Mouse (Mus musculus) MEL-GATA-1-ER (cell line): Measurements from ENCODE around the gene Ltk.
"Not testable (repeated sequence)": the region's sequence is repeated elsewhere in the genome, so short reads cannot be mapped to it uniquely, and the experiment has no call there.

ENCODE experiments used
- DNase-seq: peaks from one replicate; pipeline ENCODE4 v3.0.0-alpha.2; 2012; ENCODE audit warnings: low read depth; ENCODE audit errors: extremely low read depth

Ltk gene

DNA sequence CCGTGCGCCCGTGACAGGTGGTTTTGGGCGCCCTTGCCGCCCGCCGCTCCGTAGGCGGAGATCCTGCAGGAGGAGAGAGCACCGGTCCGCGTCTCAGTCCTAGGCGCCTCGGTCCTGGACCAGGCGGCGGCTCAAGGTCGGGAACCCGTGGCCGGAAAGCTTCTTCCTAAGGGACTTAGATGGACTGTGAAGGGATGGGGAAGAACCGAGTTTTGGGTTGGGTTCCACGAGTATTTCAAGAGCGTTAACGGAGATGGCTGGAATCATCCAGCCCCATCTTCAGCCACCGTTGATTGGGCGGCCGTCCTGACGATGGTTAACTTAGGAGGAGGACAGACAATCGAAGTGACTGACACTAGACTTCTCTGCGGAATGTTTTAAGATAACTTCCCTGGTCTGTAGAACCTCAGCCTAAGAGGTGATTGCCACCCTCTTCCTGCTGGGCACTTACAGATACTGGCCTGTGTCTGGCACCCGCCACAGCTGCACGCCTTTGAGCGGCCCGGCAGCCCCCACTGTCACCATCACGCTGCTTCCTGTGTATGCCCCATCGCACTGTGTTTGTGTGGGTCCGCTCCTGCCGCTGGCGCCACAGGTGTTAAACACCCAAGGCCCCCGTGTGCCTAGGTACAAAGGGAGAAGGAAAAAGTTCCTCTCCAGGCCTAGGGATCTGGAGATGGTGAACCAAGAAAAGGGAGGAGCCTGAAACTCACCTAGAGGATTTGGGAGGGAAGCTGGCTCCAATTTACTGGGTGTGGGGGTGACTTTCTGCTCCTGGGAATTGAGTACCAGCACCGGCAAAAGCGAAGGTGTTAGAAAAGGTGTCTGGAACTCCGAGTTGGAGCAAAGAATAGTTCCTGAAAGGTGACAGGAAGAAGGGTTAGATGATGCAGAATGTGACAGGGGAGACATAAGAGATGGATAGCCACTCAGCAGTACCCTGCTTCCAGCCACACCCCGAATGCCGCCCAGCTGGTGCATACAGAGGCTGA lies 1.1 kb downstream of the Ltk start:
- no peak for DNase-seq

DNA sequence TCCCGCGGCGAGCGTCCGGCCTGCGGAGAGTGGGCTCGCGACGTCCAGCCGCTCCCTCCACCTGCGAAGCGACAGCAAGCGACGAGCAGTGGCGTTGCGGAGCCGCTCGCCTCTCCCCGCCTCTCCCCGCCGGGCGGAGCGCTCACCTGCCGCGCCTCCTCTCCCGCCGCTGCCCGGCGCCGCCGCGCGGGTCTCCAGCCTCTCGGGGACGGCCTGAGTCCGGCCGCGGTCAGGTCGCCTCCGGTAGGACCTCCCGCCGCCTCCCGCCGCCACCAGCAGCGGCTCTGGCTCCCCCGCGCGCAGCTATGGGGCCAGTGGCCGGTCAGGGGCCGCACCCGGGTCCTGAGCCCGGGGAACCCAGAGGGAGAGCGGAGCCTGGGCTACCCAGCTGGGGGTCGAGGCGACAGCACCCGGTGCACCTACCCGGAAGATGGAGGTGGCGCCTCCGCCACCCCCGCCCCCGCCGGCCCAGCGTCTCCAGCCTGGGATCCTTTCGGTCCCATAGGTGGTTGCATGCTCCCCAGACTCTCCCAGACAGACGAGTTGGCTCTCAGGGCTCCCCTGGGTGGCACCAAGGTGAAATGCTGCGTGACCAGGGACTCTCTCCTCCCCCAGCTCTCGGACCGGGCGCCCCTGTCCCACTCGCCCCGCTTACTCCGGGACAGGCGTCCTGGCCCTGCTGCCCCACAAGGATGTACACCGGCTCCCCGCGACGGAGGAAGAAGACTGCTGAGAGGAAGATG lies 2.0 kb downstream of the Ltk start:
- DNase-seq, result no peak

DNA sequence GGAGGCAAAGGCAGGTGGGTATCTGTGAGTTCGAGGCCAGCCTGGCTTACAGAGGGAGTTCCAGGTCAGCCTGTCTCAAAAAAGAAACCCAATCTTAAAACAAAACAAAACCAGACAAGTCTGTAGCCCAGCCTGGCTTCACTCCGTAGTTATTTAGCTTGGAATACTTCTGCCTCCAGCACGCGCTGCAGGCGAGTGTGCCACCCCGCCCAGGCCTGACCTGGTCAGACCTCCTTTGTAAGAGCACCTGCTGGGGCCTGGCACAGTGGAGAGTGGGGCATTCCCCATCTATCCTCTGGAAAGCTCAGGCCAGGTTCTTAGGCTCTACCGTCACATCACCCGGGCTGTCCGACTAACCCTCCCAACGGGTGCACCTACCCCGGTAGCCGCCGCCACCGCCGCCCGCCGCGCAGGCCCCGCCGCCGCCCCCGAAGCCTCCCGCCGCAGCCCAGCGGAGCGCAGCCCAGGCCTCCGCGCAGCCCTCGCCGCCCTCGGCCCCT lies 2.6 kb downstream of the Ltk start:
- DNase-seq, result no peak

DNA sequence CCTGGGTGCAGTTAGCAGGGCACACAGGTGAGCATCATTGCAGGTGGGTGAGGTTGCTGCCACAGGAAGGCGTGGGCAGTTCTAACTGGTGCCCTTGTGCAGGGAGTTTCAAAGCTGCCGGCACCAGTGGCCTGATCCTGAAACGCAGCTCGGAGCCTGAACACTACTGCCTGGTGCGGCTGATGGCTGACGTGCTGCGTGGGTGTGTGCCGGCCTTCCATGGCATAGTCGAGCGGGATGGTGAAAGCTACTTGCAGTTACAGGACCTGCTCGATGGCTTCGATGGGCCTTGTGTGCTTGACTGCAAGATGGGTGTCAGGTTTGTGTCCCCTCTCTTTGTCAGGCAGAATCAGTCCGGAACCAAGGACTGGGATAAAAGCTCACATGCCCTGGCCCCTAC lies 11.0 kb downstream of the Ltk start:
- DNase-seq, result no peak

DNA sequence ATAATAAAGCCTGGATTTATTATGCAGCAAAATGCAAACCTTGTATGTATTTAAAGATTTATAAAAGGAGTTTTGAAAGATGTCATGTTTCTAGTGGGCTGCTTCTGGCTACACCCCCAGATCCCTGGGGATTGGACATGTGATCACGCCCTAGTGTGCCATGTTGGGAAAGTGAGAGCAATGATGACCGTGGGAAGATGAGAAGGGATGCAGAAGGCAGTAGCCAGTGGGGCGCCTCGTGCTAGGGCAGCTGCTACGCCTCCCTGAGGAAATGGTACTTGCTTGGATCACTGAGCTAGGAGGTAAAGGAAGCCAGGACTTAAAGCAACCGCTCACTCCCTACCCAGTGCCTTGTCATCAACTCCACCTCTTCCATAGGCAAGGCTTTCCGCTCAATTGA lies 12.7 kb downstream of the Ltk start:
- DNase-seq, result no peak

DNA sequence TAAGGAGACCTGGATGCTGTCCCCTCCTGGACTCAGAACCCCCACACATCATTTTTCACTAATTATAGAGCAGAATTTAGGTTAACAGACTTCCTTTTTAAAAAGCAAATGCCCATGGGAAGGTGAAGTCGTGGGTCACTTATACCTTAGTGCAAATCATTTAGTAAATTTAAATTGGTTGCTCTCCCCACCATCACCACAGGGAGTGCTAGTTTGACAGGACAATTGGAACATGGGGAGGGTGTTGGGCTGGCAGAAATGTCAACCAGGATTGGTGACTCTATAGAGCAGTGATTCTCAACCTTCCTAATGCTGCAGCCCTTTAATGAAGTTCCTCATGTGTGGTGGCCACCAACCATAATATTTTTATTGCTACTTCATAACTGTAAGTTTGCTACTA lies 14.9 kb downstream of the Ltk start:
- no peak for DNase-seq

DNA sequence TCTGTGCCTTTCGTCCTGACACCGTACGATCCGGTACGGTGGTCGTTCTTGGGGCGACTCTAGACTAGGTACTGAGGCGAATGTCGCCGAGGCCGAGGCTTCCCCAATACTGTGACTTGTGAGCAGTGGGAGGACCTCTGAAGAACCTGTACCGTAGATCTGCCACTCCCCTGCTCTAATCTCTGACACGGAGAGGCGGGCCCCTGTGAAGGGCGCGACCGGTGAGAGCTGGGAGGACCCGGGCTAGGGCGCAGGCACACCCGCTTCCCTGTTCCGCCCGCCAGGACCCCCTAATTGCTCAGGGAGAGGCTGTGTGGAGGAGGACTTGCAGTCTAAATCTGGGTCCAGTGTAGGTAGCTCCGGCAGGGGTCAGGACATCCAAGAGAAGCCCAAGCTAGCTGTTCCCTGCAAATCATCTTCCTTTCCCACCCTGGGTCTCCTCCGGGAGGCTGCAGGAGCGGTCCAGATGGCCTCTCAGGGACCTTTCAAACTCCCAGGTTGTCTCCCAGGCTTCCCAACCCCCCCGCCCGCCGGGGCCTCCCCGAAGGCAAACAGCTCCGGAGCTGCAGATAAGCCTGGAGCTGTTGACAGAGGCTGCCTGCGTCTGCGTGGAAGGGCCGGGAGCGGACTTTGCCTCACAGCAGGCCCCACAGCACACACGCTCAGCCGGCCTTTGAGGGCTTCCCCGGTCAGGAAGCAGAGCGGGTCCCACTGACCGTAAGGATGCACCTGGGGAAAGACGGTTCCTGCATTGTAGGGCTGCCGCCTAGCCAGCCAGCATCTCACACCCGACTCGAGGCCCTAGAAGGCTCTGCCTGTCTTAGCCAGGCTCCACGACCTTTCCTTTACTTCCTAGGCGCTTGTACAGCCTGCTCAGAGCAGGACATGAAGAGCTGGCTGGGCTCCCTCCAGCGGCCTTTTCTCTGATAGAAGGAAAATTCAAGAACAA lies 15.8 kb downstream of the Ltk start:
- DNase-seq, result no peak

DNA sequence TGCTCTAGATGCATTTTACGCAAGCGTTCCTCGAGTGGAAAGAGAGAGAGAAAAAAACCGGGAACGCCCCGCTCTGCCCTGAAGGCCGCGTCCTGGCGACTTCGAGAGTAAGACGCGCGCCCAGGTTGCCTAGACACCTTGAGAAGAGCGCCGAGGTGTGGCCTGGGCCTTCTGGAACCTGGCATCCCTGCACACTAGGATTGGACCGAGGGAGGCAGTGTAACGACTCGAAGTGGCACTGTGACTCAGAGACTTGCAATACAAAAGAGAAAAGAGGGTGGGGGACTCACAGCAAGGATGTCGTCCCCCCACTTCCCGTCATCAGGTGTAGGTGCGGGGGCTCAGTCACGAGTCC lies 16.4 kb downstream of the Ltk start:
- DNase-seq, result no peak

DNA sequence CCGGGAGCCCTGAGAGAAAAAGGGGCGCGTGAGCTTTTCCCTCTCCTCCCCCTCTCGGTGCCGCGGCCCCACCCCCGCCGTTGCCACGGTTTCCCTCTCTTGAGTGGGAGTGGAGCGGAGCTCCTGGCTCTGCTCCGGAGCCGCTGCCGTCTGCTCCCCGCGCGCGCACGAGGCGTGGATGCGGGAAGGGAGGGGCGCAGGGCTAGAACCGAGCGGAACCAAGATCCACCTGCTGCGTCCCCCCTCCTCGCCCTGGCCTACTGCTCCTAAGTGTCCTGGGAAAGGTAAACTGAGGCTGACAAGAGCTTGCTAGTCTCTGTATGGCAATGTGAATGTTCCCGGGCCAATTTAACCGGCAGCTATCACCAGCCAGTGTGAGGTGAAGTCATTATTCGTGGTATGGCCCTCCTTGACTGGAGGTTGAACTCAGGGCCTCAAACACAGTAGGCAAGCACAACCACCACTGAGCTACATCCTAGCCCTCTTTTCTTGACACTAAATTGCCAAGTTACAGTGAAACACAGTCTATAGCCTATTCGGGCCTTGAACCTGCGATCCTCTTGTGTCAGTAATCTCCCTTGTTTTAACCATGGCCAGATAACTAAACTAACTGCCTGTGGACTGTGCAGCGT lies 16.9 kb downstream of the Ltk start:
- no peak for DNase-seq

DNA sequence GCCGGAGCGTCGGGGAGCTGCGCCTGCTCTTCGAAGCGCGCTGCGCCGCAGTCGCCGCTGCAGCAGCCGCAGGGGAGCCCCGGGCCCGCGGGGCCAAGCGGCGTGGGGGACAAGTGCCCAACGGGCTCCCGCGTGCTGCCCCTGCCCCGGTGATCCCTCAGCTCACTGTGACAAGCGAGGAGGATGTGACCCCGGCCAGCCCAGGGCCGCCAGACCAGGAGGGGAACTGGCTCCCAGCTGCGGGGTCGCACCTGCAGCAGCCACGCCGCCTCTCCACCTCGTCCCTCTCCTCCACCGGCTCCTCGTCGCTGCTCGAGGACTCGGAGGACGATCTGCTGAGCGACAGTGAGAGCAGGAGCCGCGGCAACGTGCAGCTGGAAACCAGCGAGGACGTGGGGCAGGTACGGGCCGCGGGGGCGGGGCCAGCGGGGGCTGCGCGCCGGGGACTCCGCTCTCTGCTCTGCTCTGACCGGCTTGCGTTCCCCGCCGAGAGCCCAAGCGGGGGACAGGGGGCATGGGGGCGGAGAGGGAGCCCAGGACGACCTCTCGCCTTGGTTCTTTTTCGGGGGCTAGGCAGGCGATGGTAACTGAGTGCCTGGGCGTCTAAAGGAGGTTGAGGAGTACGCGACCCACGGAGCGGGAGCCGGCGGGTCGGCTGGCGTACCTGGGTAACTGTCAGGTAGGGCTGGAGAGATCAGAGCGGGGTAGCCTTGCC lies 17.6 kb downstream of the Ltk start:
- no peak for DNase-seq

DNA sequence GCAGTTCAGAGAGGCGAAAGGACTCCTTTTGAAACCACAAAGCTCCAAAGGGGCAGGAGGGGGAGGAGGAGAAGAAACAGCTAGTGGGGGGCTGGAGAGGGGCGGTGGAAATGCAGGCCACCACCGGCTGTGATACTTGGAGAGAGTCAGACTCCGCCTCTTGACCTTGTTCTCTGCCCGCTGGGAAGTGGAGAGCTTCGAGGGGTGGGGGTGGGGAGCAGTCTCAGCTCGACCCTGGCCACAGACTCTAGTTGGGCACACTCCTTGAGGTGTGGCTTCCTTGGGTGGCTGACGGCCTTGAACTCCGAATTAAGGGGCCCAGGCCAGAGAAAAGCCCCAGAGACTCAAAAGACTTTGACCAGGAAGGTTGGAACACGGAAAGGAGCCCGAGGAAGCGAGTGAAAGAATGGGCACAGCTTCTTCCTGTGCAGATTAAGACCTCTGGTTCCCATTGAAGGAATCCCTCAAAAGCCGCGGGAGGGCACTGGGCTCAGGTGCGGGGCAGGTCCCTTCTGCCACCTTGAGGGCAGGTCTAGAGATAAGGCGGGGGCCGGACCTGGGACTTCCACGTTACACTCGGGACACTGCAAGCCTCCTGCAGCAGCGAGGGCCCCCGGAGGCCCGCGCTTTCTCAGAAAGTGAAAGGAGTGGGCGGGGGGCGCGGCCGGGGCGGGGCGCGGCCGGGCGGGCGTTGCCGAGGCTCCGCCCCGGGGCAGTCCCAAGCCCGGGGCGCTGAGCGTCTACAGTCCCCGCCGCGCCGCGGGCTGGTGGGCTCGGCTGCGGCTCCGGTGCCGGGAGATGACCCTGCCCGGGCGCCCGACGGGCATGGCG lies 18.4 kb downstream of the Ltk start, which contains the start of gene Itpka:
TSS of gene Itpka (plus strand) at position 757 of the 831 bp plus-strand sequence.
- peak; percentile 44 for DNase-seq

DNA sequence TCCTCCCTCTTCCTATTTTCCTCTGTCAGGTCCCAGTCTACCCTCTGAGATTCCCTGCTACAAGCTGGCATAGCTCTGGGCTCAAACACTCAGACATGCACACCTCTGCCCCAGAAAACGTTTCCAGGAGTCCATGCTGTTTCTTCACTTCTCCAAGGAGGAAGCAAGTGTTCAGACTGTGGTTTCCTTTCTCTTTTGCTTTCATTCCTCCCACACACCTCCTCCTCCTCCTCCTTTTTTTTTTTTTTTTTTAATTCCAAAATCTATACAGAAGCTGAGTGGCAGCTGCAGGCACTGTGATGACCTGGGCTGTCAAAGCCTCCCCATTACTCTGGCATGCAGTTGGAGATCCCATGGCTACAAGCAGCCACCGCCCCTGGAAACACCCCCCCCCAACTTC lies 19.7 kb downstream of the Ltk start:
- DNase-seq, result no peak

DNA sequence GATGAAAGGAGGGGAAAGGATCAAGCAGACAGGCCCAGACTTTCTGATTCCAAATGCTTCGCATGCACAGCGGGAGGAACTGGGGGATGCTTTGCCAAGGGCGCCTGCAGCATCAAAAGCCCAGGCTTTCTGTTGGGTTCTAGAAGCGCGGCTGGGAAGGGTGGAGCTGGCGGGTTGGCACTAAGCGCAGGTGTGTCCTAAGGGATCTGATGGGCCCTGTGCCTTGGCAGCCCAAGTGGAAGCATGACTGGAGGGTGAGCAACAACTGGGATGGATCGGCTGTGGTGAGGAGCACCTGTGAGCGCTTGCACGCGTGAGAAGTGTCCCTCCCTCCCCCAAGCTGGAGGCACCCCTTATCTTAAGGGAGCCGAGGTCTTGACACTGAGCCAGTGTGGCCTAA lies 23.1 kb downstream of the Ltk start:
- DNase-seq, result no peak

DNA sequence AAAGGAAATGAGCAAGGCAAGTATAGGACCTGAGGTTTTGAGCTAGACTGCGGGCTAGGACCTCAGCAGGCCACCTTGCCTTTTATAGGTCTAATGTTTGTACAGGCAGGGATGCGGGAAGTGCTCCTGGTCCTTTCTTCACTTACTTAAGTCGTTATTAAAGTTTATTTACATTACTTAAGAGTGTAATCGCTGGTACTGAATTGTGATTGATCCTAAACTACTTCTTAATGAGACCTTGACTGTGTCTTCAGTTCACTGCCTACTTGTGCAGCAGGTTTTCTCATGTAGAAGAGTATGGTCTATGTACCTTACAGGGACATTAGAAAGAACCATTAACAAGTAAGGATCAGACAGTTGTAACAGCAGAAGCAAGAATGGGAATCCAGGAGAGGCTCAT lies 29.5 kb downstream of the Ltk start:
- no peak for DNase-seq

DNA sequence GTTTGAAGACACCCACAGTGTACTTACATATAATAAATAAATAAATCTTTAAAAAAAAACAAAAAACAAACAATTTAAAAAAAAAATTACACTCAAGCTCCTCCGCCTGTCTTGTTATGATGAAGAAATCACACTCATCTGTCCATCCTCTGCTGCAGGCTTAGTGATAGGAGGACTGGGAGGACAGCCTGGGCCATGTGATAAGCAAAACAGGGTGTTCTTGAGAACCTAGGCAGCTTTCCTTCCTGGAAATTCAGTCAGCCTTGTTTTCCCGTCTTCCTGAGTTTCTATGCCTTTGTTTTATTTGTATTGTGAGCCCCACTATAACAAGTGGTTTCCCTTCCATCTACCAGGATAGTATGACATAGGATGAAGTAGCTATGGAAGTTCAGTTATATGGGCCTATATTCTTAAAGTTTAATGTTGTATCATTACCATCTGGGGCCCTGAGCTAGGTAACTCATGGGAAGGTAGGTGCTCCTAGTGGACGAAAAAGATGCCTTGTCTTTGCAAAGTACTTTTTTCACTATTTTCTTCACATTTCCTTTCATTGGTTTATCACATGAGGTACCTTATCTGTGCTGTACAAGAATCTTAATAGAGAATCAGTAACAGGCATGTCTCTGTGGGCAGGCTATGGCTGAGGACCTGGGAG lies 32.3 kb downstream of the Ltk start:
- DNase-seq, result no peak

DNA sequence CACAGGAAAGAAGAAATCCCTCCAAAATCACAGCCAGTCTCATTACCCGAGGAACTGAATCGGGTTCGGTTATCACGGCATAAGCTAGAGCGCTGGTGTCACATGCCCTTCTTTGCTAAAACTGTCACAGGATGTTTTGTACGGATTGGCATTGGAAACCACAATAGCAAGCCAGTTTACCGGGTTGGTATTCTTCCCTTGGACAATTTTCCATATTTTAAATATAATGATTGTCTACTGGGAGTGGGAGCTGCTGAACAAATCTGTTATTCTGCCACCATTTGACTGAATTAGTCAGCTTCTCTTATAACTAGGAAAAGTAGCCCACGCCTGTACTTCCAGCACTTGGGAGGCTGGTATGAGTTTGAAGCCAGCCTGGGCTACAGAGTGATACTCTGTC lies 39.2 kb downstream of the Ltk start:
- DNase-seq, result no peak

DNA sequence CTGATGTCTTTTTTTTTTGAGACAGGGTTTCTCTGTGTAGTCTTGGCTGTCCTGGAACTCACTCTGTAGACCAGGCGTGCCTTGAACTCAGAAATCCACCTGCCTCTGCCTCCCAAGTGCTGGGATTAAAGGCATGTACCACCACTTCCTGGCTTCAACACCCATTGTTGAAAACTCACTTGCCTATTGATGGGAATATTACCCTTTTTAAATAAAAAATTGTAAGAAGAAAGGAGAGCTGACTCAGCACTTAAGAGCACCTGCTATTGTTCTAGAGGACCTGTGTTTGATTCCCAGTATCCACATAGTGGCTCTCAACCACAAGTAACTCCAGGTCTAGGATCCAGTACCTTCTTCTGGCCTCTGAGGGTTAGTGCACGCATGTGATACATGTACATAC lies 44.4 kb downstream of the Ltk start:
- DNase-seq, result not testable (repeated sequence)

DNA sequence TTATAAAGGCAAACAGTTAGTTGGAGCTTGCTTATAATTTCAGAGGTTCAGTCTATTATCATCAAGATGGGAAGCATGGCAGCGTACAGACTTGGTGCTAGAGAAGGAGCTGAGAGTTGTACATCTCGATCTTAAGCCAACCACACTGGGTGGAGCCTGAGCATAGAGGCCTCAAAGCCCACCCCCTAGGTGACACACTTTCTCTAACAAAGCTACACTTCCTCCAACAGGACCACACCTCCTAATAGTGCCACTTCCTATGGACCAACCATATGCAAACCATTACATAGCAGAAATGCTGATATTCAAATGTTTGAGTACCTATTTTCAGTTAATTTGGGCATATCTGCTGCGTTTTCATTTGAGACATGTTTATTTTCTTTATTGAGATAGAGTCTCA lies 50.2 kb downstream of the Ltk start:
- DNase-seq, result no peak

DNA sequence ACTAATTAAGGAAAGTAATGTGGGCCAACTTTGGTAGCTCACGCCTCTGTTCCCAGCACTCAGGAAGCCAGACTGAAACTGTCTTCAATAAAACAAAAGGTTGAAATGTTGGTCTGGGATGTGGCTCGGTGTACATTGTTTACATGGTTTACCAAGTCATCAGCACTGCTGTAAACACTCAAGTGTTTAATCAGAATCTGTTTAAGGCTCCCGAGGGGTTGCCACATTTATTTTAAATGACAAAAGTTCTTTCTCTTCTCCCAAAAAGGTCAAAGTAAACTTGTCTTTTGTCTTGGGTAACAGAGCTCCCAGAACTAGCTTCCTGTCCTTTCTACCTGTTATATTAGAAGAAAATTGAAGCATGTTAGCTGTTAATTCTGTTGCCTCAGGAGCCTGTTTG lies 52.6 kb downstream of the Ltk start:
- no peak for DNase-seq
